Mouse (Mus musculus) bone marrow macrophage, adult 2 months (primary cell): ENCODE measurements at regions not wholly inside any gene's neighbourhood (a gene's known extent, or its start where the extent isn't known, plus 50 kb on each side); places are given as distances from the start of the nearest gene placed in this dataset.

Source experiments
- CTCF ChIP-seq: IDR thresholded peaks from 2 replicates; pipeline ENCODE4 v1.5.1; 2012; ENCODE audit warnings: low read depth, mild to moderate bottlenecking, low read length, moderate library complexity
- POLR2A ChIP-seq: IDR thresholded peaks from 2 replicates; pipeline ENCODE4 v1.6.1; 2012; ENCODE audit warnings: mild to moderate bottlenecking, low read depth, low read length, borderline replicate concordance

GRCm38 (mm10) chr8:103173803-103174429 lies 388.5 kb upstream of the Cdh11 start:
- TF ChIP-seq CTCF (no peak), POLR2A (no peak)
